Mouse (Mus musculus): ENCODE measurements around the gene Hcrtr1. TPM values are rescaled to one million over a fixed set of nuclear protein-coding genes. Genes with fewer than 3 reads are reported as not detected.
A peak's percentile ranks its signal among the peaks of the same experiment; 100 is the strongest.

Hcrtr1 gene
- polyA plus RNA-seq, 1 experiment from 2014 or later: not detected

DNA sequence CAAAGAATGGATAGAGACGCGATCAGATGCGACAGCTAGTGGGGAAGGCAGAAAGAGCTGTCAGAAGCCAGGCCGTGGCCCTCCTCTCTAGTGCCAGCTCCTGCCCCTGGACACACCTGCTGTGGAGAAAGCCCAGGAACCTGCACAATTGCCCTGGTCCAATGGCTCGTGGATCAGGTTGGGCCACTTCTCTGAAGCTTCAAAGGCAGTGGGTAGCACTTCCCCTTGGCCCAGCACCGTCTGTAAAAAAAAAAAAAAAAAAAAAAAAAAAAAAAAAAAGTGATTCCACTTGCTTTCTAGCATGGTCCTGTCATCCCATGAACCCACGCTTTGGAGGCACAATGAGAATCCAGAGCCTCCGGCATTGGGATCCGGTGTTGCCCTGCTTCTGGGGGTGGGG, 28.7 kb upstream of the Hcrtr1 start:
- Histone ChIP-seq H3K9me3 (replicated peaks) (no peaks in the 10 kb centered on the region), H3K4me3 (replicated peaks) (no peak overlapping the region), H3K27me3 (peaks cover 20% of the 10 kb centered on the region), H3K4me2 (replicated peaks) (peak overlapping the region; percentile 32; the same call in 1 of the 2 replicates), H3K27ac (replicated peaks) (no peak overlapping the region), H3K9ac (no peak overlapping the region), H3K36me3 (no peaks in the 10 kb centered on the region), H3K4me1 (peaks cover 50% of the 10 kb centered on the region)
- 43% methylated on average over 9 of the region's 9 CpGs for WGBS
- no peak for ATAC-seq (ENCODE audit: insufficient number of reproducible peaks, low FRiP score, low TSS enrichment, low read depth)

DNA sequence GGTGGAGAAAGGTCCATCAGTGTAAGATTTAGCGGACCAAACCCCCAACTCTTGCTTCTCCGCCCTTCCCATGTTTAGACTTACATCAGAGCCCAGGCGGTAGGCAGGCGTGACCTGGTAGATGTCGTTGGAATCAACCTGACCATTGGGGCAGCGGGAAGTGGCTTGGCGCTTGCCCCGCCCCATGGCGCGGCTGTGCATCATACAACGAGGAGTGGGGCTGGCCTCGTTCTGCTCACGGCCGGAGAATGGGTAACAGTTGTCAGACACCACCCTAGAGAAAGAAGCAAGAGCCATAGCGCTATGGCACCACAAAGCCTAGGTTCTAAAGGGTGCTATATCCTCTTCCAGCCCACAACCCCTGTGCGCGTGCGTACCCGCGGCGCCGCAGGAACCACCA, 28.2 kb upstream of the Hcrtr1 start:
- Histone ChIP-seq H3K36me3 (no peaks in the 10 kb centered on the region), H3K4me2 (replicated peaks) (peak overlapping the region; percentile 32; the same call in 1 of the 2 replicates), H3K9me3 (replicated peaks) (no peaks in the 10 kb centered on the region), H3K4me3 (replicated peaks) (no peak overlapping the region), H3K9ac (no peak overlapping the region), H3K27ac (replicated peaks) (no peak overlapping the region), H3K4me1 (peaks cover 47% of the 10 kb centered on the region), H3K27me3 (peaks cover 20% of the 10 kb centered on the region)
- 63% methylated on average over 22 of the region's 22 CpGs for WGBS
- no peak for ATAC-seq (ENCODE audit: insufficient number of reproducible peaks, low FRiP score, low TSS enrichment, low read depth)

DNA sequence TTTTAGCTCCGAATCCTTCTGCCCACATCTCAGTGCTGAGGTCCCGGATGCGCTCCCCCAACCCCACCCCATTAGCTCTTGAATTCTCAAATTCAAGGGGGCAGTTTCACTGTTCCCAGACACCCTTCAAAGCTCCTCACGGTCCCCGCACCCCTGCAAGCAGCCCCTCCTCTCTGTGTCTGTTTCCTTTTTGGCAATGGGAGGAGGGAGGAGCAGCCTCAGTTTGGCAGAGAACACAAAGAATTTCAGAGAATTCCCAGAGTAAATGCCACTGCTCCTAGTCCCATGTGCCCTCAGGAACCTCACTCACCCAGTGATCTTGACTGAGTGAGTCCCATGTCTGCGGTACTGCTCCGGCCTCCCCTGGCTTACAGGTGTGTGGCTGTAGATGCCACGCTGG, 27.4 kb upstream of the Hcrtr1 start:
- peaks cover 40% of the 10 kb centered on the region for H3K4me1 ChIP-seq
- WGBS: 54% methylated on average over 8 of the region's 8 CpGs
- no peak overlapping the region for H3K4me3 ChIP-seq (replicated peaks)
- H3K9me3 ChIP-seq (replicated peaks): no peaks in the 10 kb centered on the region
- no peak overlapping the region for H3K4me2 ChIP-seq (replicated peaks)
- no peak overlapping the region for H3K27ac ChIP-seq (replicated peaks)
- H3K36me3 ChIP-seq: no peaks in the 10 kb centered on the region
- ATAC-seq (ENCODE audit: insufficient number of reproducible peaks, low FRiP score, low TSS enrichment, low read depth): no peak
- peaks cover 20% of the 10 kb centered on the region for H3K27me3 ChIP-seq
- no peak overlapping the region for H3K9ac ChIP-seq

DNA sequence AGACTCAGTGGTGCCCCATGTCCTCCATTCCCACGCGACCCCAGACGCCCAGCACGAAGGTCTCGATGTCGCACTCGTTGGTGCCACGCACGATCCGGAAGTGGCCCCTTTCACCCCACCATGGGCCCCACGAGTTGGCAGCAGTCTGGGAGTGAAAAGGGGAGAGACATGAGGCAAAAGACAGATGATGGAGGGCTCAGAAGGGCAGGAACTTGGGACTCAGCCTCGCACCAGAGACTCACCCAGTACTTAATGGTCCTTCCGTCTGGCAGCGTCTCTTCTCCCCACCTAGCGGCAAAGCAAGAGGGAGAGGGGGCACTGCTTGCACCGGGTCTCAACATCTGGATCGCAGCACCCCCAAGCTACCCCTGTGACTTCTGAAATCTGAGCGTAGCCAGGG, 26.9 kb upstream of the Hcrtr1 start:
- no peak overlapping the region for H3K4me3 ChIP-seq (replicated peaks)
- H3K9me3 ChIP-seq (replicated peaks): no peaks in the 10 kb centered on the region
- H3K27me3 ChIP-seq: peaks cover 24% of the 10 kb centered on the region
- no peak overlapping the region for H3K9ac ChIP-seq
- WGBS: 66% methylated on average over 18 of the region's 18 CpGs
- H3K4me2 ChIP-seq (replicated peaks): no peak overlapping the region
- H3K27ac ChIP-seq (replicated peaks): no peak overlapping the region
- peaks cover 38% of the 10 kb centered on the region for H3K4me1 ChIP-seq
- H3K36me3 ChIP-seq: no peaks in the 10 kb centered on the region
- ATAC-seq (ENCODE audit: insufficient number of reproducible peaks, low FRiP score, low TSS enrichment, low read depth): no peak

DNA sequence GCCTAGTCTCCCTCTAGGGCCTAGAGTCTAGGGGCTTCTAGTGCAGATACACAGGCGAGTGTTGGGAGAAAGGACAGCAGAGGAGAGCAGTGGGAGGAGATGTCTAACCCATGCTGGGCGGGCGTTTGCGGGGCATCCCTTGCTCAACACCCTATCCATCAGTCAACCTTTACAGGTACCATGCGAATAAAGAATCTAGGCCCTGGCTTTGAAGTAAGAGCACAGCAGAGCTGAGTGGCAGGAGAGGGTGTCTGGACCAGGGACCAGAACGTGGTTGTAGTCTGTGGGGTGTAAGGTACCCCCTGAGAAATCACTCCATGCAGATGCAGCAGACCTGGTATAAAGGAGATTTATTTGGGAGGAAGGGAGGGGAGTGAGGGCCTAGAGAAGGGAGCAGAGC, 25.0 kb upstream of the Hcrtr1 start:
- Histone ChIP-seq H3K4me2 (replicated peaks) (no peak overlapping the region), H3K36me3 (no peaks in the 10 kb centered on the region), H3K27me3 (peaks cover 32% of the 10 kb centered on the region), H3K27ac (replicated peaks) (no peak overlapping the region), H3K4me3 (replicated peaks) (no peak overlapping the region), H3K9me3 (replicated peaks) (no peaks in the 10 kb centered on the region), H3K9ac (no peak overlapping the region), H3K4me1 (peaks cover 38% of the 10 kb centered on the region)
- 82% methylated on average over 6 of the region's 6 CpGs for whole genome bisulfite sequencing
- ATAC-seq (ENCODE audit: insufficient number of reproducible peaks, low FRiP score, low TSS enrichment, low read depth): no peak

DNA sequence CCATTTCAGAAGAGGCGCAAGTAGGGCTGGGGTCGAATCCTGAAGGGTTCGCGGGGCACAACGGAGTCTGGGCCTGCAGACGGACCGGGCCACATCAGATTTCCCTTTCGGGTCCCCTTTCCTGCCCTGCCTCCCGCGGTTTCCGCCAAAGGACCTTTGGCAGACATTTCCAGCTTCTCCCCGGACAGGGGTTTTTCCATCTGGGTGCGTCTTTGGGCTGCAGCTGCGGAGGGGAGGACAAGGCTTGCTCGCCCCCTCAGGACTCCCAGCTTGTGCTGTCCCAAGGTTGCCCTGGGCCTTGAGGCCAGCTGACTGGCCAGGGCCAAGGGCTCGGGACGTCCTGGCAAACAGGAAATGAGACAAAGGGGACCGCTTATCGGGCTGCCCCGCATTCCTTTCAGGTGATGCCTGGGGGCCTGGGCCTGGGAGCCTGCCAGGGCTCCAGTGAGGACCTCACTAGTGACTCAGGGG, 24.3 kb upstream of the Hcrtr1 start:
- Histone ChIP-seq H3K9me3 (replicated peaks) (no peaks in the 10 kb centered on the region), H3K27ac (replicated peaks) (no peak overlapping the region; the same call in 1 of the 2 replicates), H3K4me2 (replicated peaks) (peak overlapping the region; percentile 33), H3K4me3 (replicated peaks) (0 out of 2 replicates have a peak overlapping the region, but pooled peaks have one; percentile 7), H3K9ac (no peak overlapping the region), H3K36me3 (no peaks in the 10 kb centered on the region), H3K27me3 (peaks cover 32% of the 10 kb centered on the region), H3K4me1 (peaks cover 36% of the 10 kb centered on the region)
- WGBS: 8% methylated on average over 20 of the region's 20 CpGs
- no peak for ATAC-seq (ENCODE audit: insufficient number of reproducible peaks, low FRiP score, low TSS enrichment, low read depth)

DNA sequence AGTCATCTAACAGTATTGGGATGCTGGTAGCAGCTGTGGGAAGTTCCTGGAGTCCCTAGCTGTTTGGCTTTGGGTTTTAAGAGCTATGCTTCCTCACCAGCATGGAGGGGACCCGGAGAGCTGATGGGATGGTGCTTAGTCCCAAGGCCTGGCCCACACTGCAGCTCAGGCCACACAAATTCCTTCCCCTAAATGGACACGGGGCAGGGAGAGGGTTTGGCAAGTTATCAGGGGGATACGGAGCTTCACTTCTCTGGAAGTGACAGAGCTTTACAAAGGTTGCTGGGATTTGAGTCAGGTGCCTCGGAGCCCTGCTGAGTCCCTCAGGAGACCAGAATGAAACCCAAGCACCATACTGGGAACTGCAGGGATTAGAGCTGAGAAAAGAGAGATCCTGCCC, 22.2 kb upstream of the Hcrtr1 start:
- Histone ChIP-seq H3K27ac (replicated peaks) (no peak overlapping the region), H3K9me3 (replicated peaks) (no peaks in the 10 kb centered on the region), H3K9ac (no peak overlapping the region), H3K4me1 (peaks cover 21% of the 10 kb centered on the region), H3K27me3 (peaks cover 27% of the 10 kb centered on the region), H3K4me2 (replicated peaks) (no peak overlapping the region), H3K36me3 (no peaks in the 10 kb centered on the region), H3K4me3 (replicated peaks) (no peak overlapping the region)
- 24% methylated on average over 4 of the region's 4 CpGs for WGBS
- ATAC-seq (ENCODE audit: insufficient number of reproducible peaks, low FRiP score, low TSS enrichment, low read depth): no peak

DNA sequence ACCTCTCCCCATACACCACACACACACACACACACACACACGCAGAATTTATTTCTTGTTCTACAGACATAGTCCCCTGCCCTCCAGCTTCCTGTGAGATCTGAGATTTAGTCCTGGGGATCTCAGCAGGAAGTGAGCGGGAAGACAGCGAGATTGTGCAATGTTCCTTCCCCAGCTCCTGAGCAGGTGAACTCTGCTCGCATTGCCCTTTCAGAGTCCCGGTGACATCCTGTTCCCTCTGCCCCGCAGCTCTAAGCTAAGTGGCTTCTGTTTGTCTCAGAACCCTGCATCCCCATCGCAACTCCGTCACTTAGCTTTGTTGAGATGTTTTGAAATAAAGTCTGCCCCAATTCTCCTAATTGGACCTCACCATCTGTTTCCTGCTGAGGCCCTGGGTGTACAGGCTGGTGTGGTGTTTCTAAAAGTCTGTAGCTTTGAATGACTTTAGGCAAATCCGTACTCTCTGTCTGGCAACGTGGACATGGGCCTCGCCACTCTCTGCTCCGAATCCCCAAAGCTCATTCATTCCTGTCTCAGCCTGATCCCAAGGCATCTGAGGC, 17.7 kb upstream of the Hcrtr1 start:
- Histone ChIP-seq H3K4me2 (replicated peaks) (no peak overlapping the region), H3K9me3 (replicated peaks) (no peaks in the 10 kb centered on the region), H3K9ac (no peak overlapping the region), H3K27ac (replicated peaks) (no peak overlapping the region), H3K4me3 (replicated peaks) (no peak overlapping the region), H3K4me1 (0 out of 2 replicates have a peak, but pooled peaks cover 5% of the 10 kb centered on the region), H3K36me3 (no peaks in the 10 kb centered on the region), H3K27me3 (peaks cover 17% of the 10 kb centered on the region)
- WGBS: 62% methylated on average over 12 of the region's 12 CpGs
- ATAC-seq (ENCODE audit: insufficient number of reproducible peaks, low FRiP score, low TSS enrichment, low read depth): no peak

DNA sequence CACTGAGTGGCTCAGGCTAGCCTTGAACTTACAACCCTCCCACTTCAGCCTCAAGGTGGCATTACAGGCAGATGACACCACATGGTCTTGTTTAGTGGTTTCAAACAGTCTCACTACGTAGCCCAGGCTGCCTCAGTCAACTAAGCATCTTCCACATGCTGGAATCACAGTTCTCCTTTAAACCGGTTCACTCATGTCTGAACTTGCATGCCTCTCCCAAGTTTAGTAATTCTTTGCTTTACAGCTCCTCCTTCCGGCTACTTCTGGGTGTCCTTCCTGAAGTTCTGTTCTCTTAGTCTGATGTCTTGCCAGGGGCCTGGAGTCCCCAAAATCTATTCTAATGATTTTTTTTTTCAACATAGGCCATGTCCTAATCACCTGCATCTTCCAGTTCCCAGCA, 15.1 kb upstream of the Hcrtr1 start:
- Histone ChIP-seq H3K27ac (replicated peaks) (no peak overlapping the region), H3K4me1 (0 out of 2 replicates have a peak, but pooled peaks cover 5% of the 10 kb centered on the region), H3K9me3 (replicated peaks) (no peaks in the 10 kb centered on the region), H3K27me3 (peaks cover 16% of the 10 kb centered on the region), H3K36me3 (no peaks in the 10 kb centered on the region), H3K4me3 (replicated peaks) (no peak overlapping the region), H3K9ac (no peak overlapping the region), H3K4me2 (replicated peaks) (no peak overlapping the region)
- WGBS: 45% methylated on average over 3 of the region's 3 CpGs
- no peak for ATAC-seq (ENCODE audit: insufficient number of reproducible peaks, low FRiP score, low TSS enrichment, low read depth)

DNA sequence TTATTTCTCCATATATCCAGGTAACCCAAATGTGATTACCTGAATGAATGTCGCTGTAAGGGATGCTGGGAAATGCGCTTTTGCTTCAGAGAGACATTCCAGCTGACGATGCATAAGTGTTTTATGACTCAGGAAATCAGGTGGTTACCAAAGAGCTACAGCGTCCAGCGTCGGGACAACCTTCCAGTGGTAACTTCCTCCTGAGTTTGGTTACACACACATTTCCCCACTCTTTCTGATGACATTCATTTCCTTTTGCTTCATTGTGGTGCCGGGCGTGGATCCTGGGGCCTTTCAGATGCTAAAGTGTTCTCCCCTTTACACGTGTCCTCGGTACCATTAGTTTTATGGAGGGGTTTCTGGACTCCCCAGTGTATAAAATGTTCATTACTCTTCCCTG, 9.2 kb upstream of the Hcrtr1 start:
- Histone ChIP-seq H3K4me1 (no peaks in the 10 kb centered on the region), H3K4me3 (replicated peaks) (no peak overlapping the region), H3K27me3 (peaks cover 20% of the 10 kb centered on the region), H3K4me2 (replicated peaks) (no peak overlapping the region), H3K9me3 (replicated peaks) (no peaks in the 10 kb centered on the region), H3K27ac (replicated peaks) (no peak overlapping the region), H3K9ac (no peak overlapping the region), H3K36me3 (no peaks in the 10 kb centered on the region)
- no peak for ATAC-seq (ENCODE audit: insufficient number of reproducible peaks, low FRiP score, low TSS enrichment, low read depth)
- WGBS: 80% methylated on average over 10 of the region's 10 CpGs

DNA sequence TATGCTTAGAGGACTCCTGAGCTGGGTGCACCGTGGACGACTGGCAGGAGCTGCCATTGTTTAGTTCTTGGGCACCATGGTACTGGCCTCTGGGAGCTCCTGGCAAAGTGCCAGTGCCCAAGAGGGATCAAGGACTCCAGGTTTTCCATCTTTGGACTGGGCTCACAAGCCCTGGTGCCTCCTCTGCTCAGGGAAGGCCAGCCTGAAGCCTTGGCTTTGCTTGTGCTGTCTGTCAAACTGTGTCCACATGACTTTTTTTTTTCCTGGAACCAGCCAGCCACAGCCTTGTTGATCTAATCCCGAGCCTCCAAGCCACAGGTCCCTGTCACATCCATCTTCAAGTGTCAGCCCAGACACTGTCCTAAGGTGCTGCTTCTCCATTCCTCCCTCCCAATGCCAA, 2.6 kb upstream of the Hcrtr1 start:
- H3K4me1 ChIP-seq: peaks cover 19% of the 10 kb centered on the region
- no peaks in the 10 kb centered on the region for H3K36me3 ChIP-seq
- H3K27ac ChIP-seq (replicated peaks): no peak overlapping the region
- H3K4me2 ChIP-seq (replicated peaks): no peak overlapping the region
- H3K27me3 ChIP-seq: peaks cover 48% of the 10 kb centered on the region
- no peaks in the 10 kb centered on the region for H3K9me3 ChIP-seq (replicated peaks)
- 60% methylated on average over 3 of the region's 3 CpGs for WGBS
- no peak overlapping the region for H3K4me3 ChIP-seq (replicated peaks)
- no peak overlapping the region for H3K9ac ChIP-seq
- no peak for ATAC-seq (ENCODE audit: insufficient number of reproducible peaks, low FRiP score, low TSS enrichment, low read depth)

DNA sequence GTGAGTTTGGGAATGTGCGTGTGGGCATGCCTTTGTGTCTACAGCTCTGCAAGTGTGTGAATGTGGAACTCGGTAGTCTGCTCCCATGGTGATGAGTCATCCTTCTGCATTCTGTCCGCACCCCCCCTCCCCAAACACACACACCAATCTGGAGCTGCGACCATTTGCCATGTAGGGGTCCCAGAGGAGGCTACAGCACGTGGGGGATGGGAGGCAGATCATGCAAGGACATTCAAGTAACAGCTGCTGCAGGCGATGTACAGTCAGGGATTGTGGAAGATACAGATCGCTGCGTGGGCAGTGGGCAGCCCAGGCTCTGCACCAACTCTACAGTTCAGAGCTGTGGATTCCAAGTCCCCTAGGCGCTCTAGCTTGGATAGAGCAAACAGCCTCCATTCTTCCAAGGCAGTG, 1.8 kb upstream of the Hcrtr1 start:
- H3K9ac ChIP-seq: no peak overlapping the region
- no peaks in the 10 kb centered on the region for H3K9me3 ChIP-seq (replicated peaks)
- H3K4me1 ChIP-seq: peaks cover 19% of the 10 kb centered on the region
- H3K4me2 ChIP-seq (replicated peaks): no peak overlapping the region
- 46% methylated on average over 9 of the region's 9 CpGs for WGBS
- no peak overlapping the region for H3K27ac ChIP-seq (replicated peaks)
- H3K4me3 ChIP-seq (replicated peaks): no peak overlapping the region
- peaks cover 55% of the 10 kb centered on the region for H3K27me3 ChIP-seq
- H3K36me3 ChIP-seq: no peaks in the 10 kb centered on the region
- ATAC-seq (ENCODE audit: insufficient number of reproducible peaks, low FRiP score, low TSS enrichment, low read depth): no peak

All from embryonic facial prominence, embryonic 15.5 days (tissue).